Mouse (Mus musculus) liver, adult 2 months (tissue): Measurements from ENCODE around the gene Tenm3.

Experiments
- CTCF ChIP-seq: fragments of 200-500 bp; IDR thresholded peaks from 2 replicates; pipeline ENCODE4 v1.5.1; 2011; ENCODE audit warnings: low read depth, low read length, control low read depth
- POLR2A ChIP-seq: fragments of 200-500 bp; IDR thresholded peaks from 2 replicates; pipeline ENCODE4 v1.6.1; 2011; ENCODE audit warnings: low read length, control low read depth; ENCODE audit not compliant: insufficient read depth; ENCODE audit errors: extremely low read depth

DNA sequence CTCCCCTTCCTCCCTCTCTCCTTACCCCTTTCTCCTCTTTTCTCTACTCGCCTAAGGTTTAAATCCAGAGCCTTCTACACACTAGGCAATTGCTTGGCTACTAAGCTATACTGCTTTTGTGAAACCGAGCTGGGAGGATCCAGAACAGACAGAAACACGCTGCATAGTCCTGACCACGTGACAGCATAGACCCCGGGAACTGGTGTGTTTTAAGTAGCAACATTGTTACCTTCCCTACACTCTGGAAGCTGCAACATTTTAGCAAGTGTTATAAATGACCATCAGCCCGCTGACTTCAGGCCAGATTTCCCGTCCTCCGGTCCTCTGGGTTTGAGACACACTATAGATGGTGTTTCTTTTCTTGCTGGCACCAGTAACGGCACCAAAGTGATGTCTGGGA is 640.1 kb downstream of the Tenm3 start:
- TF ChIP-seq CTCF (no peak), POLR2A (no peak)
